Mouse (Mus musculus): ENCODE results near the gene Ccnd1.

DNA sequence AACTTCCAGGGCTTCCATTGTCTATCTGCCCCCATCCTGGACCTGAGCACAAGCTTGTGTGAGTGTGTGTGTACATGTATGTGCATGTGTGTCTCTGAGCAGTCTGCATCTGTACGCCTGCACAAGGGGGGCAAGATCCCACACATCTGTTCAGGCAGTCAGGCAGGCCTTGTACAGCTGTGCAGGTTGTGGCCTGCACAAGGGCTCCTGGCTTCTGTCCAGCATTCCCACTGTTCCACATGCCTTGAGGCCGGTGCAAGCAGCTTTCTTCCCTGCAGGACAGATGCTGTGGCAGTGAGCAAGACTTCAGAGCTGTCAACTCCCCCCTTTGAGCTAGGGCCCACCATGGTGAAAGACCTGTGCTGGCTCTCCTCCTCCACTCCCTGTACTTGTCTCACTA, 56.6 kb downstream of the Ccnd1 start:
- no peak for TF ChIP-seq CTCF (IDR thresholded peaks at IDR 0.05; ENCODE audit: extremely low read depth, insufficient read length, insufficient replicate concordance, low read depth, low read length)
- TF ChIP-seq POLR2A (IDR thresholded peaks at IDR 0.05; ENCODE audit: low read depth, low read length): no peak

Data from small intestine, adult 2 months (tissue).